ENCODE assay signal across 15 mouse cellular contexts in genomic region chr9:46029534-46029933, GRCm38 (mm10).
"Had no signal": no experiment of that assay in that cellular context is flagged by ENCODE, and none has a peak within 500 bp of the region (broad histone marks: within the 10 kb centered on the region; RNA-seq: fewer than 3 reads in every experiment).

No protein-coding gene starts in this region.

- H3K9me3 ChIP-seq: kidney, embryonic 15.5 days; limb, embryonic 15.5 days; liver, embryonic 12.5 days; midbrain, embryonic 10.5 days; neural tube, embryonic 15.5 days had no signal

- H3K4me3 ChIP-seq: kidney, embryonic 15.5 days; limb, embryonic 15.5 days; liver, embryonic 12.5 days; midbrain, embryonic 10.5 days; myocyte; neural tube, embryonic 15.5 days had no signal

- H3K4me2 ChIP-seq: kidney, embryonic 15.5 days; limb, embryonic 15.5 days; liver, embryonic 12.5 days; neural tube, embryonic 15.5 days had no signal

- DNase-seq: kidney, adult 2 months; kidney, postnatal 14 days; layer of hippocampus, adult 9-11 months; layer of hippocampus, postnatal 36 days; lung, postnatal 14 days; midbrain, embryonic 14.5 days; right cerebral cortex, adult 18-20 months; right cerebral cortex, postnatal 25 days had no signal

- H3K9ac ChIP-seq: kidney, embryonic 15.5 days; limb, embryonic 15.5 days; liver, embryonic 12.5 days; neural tube, embryonic 15.5 days had no signal

- H3K27ac ChIP-seq: kidney, embryonic 15.5 days; limb, embryonic 15.5 days; liver, embryonic 12.5 days; midbrain, embryonic 10.5 days; neural tube, embryonic 15.5 days had no signal

- H3K27me3 ChIP-seq: kidney, embryonic 15.5 days; limb, embryonic 15.5 days; liver, embryonic 12.5 days; neural tube, embryonic 15.5 days had no signal

- ATAC-seq: inflammation-experienced regulatory T-cells, adult 6 months; liver, embryonic 12.5 days had no signal

- H3K36me3 ChIP-seq: kidney, embryonic 15.5 days; limb, embryonic 15.5 days; midbrain, embryonic 10.5 days; neural tube, embryonic 15.5 days had no signal
